Mouse (Mus musculus) heart, embryonic 14.5 days (tissue): Measurements from ENCODE around the gene BC067074. TPM values are rescaled to one million over a fixed set of nuclear protein-coding genes. Genes with fewer than 3 reads are reported as not detected.

Experiments
- ATAC-seq: fragments of 200-750 bp; cut with Nextera tagmentation; 2 replicates; pipeline ENCODE4 v1.8.0; 2017; ENCODE audit warnings: low read depth, moderate TSS enrichment; ENCODE audit not compliant: insufficient number of reproducible peaks, insufficient read depth, low FRiP score
- H3K27ac ChIP-seq, 2 experiments: fragments of 200-500 bp in 1 of 2; fragments of 300-500 bp in 1 of 2; sonication (generic) in 1 of 2; replicated peaks in 1 of 2; 2 replicates each; pipeline ENCODE4 v1.5.1; 2012 to 2014; ENCODE audit warnings: low read depth in 2 of 2, low read length in 2 of 2, control low read depth in 1 of 2, mild to moderate bottlenecking in 1 of 2, mixed read lengths in 1 of 2; ENCODE audit not compliant: control insufficient read depth in 1 of 2, insufficient read depth in 1 of 2
- H3K27me3 ChIP-seq: fragments of 300-500 bp; sonication (generic); 2 replicates; pipeline ENCODE4 v1.6.1; 2014; ENCODE audit warnings: mild to moderate bottlenecking, low read length, control low read depth; ENCODE audit not compliant: control insufficient read depth, insufficient read depth
- H3K36me3 ChIP-seq: fragments of 300-500 bp; sonication (generic); 2 replicates; pipeline ENCODE4 v1.6.1; 2014; ENCODE audit warnings: mild to moderate bottlenecking, control low read depth, low read length, mixed read lengths; ENCODE audit not compliant: control insufficient read depth, insufficient read depth
- H3K4me1 ChIP-seq, 2 experiments: fragments of 200-500 bp in 1 of 2; fragments of 300-500 bp in 1 of 2; sonication (generic) in 1 of 2; 2 replicates each; pipeline ENCODE4 v1.6.1; 2012 to 2014; ENCODE audit warnings: low read length in 2 of 2, control low read depth in 1 of 2, mixed read lengths in 1 of 2; ENCODE audit not compliant: control insufficient read depth in 2 of 2, insufficient read depth in 2 of 2
- H3K4me2 ChIP-seq: fragments of 300-500 bp; sonication (generic); 2 replicates; pipeline ENCODE4 v1.6.1; 2014; ENCODE audit warnings: mild to moderate bottlenecking, low read length
- H3K4me3 ChIP-seq, 2 experiments: fragments of 200-500 bp in 1 of 2; fragments of 300-500 bp in 1 of 2; sonication (generic) in 1 of 2; 2 replicates each; pipeline ENCODE4 v1.5.1; 2012 to 2014; ENCODE audit warnings: low read length in 2 of 2, mild to moderate bottlenecking in 2 of 2, control low read depth in 1 of 2, low read depth in 1 of 2, moderate library complexity in 1 of 2; ENCODE audit not compliant: control insufficient read depth in 1 of 2, insufficient read depth in 1 of 2
- H3K9ac ChIP-seq: fragments of 300-500 bp; sonication (generic); 2 replicates; pipeline ENCODE4 v1.6.1; 2014; ENCODE audit warnings: mild to moderate bottlenecking, low read length
- H3K9me3 ChIP-seq: fragments of 300-500 bp; sonication (generic); 2 replicates; pipeline ENCODE4 v1.6.1; 2016; ENCODE audit warnings: low read length, control low read depth; ENCODE audit not compliant: control insufficient read depth
- WGBS: fragments of 180-500 bp; shearing (Covaris S2); extraction: QIAGEN DNeasy Blood & Tissue Kit; methylation state at CpG from one replicate; pipeline ENCODE4 v1.1.7; 2014; 5-methylcytosine and 5-hydroxymethylcytosine counted together
- polyA plus RNA-seq: library from polyadenylated mRNA; unstranded; fragments of >200 nt; fragmentation: Nextera tagmentation; extraction: Ambion mirVana; gene quantifications from 2 replicates; pipeline ENCODE4 v1.2.1, GENCODE M21; 2014

Gene BC067074
- polyA plus RNA-seq, 1 experiment from 2014 or later = 3.0 TPM

DNA sequence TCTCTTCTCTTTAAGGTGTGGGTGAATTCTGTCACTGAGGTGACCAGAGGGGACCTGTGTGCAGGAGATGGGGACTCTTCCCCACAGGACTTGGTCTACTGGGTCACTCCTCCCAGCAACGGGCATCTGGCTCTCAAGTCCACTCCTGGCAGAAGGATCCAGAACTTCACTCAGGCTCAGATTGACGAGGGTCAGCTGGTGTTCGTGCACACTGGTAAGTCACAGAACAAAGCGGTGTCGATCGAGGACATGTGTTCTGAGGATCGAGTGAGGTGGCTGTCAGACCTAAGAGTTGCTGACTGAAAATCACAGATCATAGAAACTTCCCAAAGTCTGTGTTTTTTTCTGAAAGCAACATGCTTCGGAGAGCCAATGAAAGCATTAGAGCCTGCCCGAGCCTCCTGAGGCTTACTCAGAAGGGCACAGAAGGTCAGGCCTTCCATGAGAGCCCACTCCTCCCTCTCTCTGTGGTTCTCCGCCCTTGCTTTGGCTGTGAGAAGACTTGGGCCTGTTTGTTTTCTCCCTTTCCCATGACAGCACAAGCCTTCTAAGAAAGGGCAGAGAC is 49.5 kb downstream of the BC067074 start:
- 75% methylated on average over 10 of the region's 10 CpGs for WGBS
- Histone ChIP-seq H3K9ac (no peak overlapping the region), H3K27me3 (no peaks in the 10 kb centered on the region), H3K9me3 (0 out of 2 replicates have a peak, but pooled peaks cover 2% of the 10 kb centered on the region), H3K4me3 (no peak overlapping the region), H3K4me1 (no peaks in the 10 kb centered on the region; a peak in 1 of 4 replicates), H3K36me3 (no peaks in the 10 kb centered on the region), H3K27ac (no peak overlapping the region), H3K4me2 (no peak overlapping the region)
- ATAC-seq = no peak

DNA sequence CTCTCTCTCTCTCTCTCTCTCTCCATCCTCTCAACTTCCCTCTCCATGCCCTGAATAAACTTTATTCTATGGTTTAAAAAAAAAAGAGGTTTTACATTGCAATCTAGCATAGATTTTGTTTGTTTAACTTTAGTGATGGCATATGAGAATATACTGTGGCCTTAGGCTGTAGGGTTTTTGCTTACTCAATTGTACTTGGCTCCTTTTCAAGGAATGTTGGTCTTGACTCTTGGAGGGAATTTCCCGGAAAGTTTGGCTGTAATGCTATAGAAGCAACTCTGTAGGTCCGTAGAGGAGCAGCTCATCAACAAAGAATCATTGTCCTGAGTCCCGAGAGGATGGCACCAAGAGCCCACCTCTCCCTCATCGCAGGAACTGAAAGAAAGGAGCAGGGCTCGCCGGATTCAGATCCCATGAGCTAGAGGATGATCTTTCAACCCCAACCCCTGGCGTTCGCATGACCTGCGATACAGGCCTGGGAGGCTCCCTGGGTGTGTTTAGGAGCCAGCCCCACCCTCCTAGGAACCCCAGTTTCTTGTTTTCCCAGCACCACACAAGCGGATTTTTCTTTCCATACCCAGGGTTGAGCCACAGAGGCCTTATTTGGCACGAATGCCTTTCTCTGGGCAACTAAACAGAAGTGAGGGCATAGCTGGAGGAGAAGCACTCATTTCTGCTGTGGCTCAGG is 57.9 kb downstream of the BC067074 start:
- no peak for ATAC-seq
- Histone ChIP-seq H3K9ac (no peak overlapping the region), H3K27ac (no peak overlapping the region), H3K4me1 (peaks cover 3 to 9% of the 10 kb centered on the region in 2 experiments; a peak in 2 of 4 replicates), H3K36me3 (no peaks in the 10 kb centered on the region), H3K27me3 (no peaks in the 10 kb centered on the region), H3K4me3 (no peak overlapping the region), H3K9me3 (no peaks in the 10 kb centered on the region), H3K4me2 (no peak overlapping the region)
- WGBS = 73% methylated on average over 11 of the region's 11 CpGs

DNA sequence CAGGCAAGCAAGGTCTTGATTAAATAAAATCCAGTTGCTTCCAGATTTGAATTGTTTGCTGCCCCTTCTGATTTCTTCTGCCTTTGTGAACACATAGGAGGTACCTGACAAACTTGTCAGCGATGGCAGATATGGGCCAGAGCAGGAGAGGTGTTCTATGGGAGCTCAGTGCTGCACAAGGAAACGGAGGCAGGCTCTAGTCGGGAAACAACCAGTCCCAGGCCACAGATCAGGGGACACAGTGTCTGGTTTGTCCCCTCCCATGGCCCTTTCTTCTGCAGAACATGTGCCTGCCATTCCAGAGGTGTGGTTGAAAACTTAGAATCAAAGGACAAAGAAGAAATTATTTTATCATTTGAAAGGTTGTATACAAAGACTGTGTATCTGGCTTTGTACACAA is 60.6 kb downstream of the BC067074 start:
- H3K9ac ChIP-seq = no peak overlapping the region
- H3K4me2 ChIP-seq = no peak overlapping the region
- no peak overlapping the region for H3K27ac ChIP-seq
- H3K9me3 ChIP-seq = no peaks in the 10 kb centered on the region
- no peak for ATAC-seq
- no peaks in the 10 kb centered on the region for H3K36me3 ChIP-seq
- H3K27me3 ChIP-seq = no peaks in the 10 kb centered on the region
- 70% methylated on average over 3 of the region's 3 CpGs for WGBS
- H3K4me3 ChIP-seq = no peak overlapping the region
- peaks cover 14 to 15% of the 10 kb centered on the region in 2 experiments for H3K4me1 ChIP-seq

DNA sequence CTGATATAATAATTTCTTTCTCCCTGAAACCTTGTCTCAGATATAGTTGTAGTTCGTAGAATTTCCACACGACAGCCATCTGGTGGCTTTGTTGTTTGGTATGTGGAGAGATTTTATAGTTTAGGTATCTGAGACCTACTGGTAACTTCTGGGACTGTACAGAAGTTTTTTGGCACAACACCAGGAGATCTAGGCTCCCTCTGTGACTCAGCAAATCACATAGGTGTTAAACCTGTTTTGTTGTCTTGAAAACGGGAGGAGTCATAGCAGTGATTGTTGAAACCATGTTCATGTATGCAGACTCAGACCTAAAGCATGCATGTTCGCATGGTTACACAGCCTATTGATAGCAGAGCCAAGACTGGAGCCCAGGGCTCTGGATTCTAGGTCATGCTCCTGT is 61.0 kb downstream of the BC067074 start:
- Histone ChIP-seq H3K36me3 (no peaks in the 10 kb centered on the region), H3K4me3 (no peak overlapping the region), H3K9ac (no peak overlapping the region), H3K4me2 (no peak overlapping the region), H3K9me3 (no peaks in the 10 kb centered on the region), H3K27ac (no peak overlapping the region), H3K4me1 (peaks cover 14 to 15% of the 10 kb centered on the region in 2 experiments), H3K27me3 (no peaks in the 10 kb centered on the region)
- 84% methylated on average over 4 of the region's 4 CpGs for WGBS
- no peak for ATAC-seq

DNA sequence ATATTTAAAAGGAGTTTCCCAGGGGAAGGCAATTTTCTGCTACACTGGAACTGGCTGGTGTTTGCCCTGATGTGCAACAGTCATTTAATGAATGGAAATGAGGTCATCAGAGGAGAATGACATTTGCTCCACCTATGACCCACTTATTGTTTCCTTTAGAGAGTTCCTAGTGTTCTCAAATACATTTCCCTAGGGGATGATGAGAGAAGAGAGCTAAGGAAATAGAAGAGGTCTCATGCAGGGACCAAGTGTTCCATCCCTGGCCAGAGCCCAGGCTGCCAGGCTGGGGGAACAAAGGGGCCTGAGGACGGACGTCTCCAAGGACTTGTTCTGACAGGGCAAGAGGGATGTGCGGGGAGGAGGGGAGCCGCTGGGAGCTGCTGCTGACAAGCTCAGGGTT is 62.1 kb downstream of the BC067074 start:
- Histone ChIP-seq H3K27ac (no peak overlapping the region), H3K4me3 (no peak overlapping the region), H3K9me3 (no peaks in the 10 kb centered on the region), H3K9ac (no peak overlapping the region), H3K4me1 (peaks cover 14 to 15% of the 10 kb centered on the region in 2 experiments), H3K4me2 (no peak overlapping the region), H3K36me3 (no peaks in the 10 kb centered on the region), H3K27me3 (no peaks in the 10 kb centered on the region)
- ATAC-seq = no peak
- 32% methylated on average over 4 of the region's 4 CpGs for WGBS

DNA sequence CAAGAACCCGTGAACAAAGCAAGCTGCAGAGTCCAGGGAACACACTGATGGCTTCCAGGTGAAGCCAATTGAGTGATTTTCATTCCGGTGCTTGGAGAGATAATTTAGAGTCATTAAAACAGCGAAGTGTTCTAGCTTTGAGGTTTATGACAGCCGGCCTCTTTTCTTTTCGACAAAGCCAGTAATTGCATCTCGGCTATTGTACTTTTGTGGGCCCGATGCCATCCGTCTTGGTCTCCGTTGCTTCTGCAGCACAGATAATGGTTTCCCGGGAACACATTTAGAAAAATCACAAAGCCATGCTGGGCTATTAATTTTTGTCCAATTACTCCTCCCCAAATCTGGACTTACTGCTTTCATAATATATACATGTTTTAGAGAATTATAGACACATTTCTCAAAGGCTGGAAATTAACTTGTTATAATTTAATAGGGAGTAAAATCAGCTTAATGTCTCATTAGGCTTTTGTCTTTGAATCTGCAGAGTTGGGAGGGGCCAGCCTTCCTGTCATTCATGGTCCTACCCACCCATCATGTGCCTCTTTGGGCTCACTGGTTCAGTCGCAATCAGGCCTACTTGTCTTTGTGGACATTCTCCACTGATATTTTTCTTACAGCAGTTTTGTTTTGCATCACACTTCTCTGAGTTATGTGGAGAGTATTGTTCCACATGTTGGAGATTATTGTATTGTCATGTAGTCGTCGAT is 64.6 kb downstream of the BC067074 start:
- Histone ChIP-seq H3K4me2 (no peak overlapping the region), H3K27ac (no peak overlapping the region), H3K36me3 (no peaks in the 10 kb centered on the region), H3K4me1 (peaks cover 11 to 14% of the 10 kb centered on the region in 2 experiments), H3K9ac (no peak overlapping the region), H3K27me3 (no peaks in the 10 kb centered on the region), H3K4me3 (no peak overlapping the region), H3K9me3 (no peaks in the 10 kb centered on the region)
- no peak for ATAC-seq
- WGBS = 87% methylated on average over 13 of the region's 13 CpGs

DNA sequence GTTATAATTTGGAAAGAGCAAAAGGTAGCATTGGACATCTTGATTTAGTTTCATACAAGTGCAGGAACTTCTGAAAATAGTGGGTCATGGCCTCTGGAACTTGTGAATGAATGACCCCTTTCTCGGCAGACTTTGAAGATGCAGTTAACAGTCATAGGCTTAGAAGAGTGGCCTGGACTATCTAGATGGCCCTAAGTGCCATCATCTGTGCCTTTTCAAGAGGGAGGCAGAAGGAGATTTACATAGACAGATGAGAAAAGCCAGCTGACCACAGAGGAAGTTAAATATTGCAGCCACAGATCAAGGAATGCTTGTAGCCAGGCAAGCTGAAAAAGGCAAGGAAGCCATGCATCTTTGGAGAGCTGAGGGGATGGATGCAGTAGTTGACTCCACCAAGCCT is 66.7 kb downstream of the BC067074 start:
- H3K9ac ChIP-seq = no peak overlapping the region
- H3K27me3 ChIP-seq = no peaks in the 10 kb centered on the region
- no peak overlapping the region for H3K4me2 ChIP-seq
- no peak overlapping the region for H3K27ac ChIP-seq
- 13% methylated on average over 1 of the region's 1 CpGs for WGBS
- H3K4me3 ChIP-seq = no peak overlapping the region
- no peak for ATAC-seq
- H3K36me3 ChIP-seq = no peaks in the 10 kb centered on the region
- no peaks in the 10 kb centered on the region for H3K9me3 ChIP-seq
- H3K4me1 ChIP-seq = peaks cover 11 to 14% of the 10 kb centered on the region in 2 experiments
